Mouse (Mus musculus) embryonic facial prominence, embryonic 14.5 days (tissue): ENCODE data around the gene Pilra. TPM values are rescaled to one million over a fixed set of nuclear protein-coding genes. Genes with fewer than 3 reads are reported as not detected.

Source experiments
- ATAC-seq: fragments of 200-750 bp; cut with Nextera tagmentation; 2 replicates; pipeline ENCODE4 v1.8.0; 2017; ENCODE audit warnings: low read depth, moderate number of reproducible peaks, moderate TSS enrichment
- DNase-seq: peaks from one replicate; pipeline ENCODE4 v3.0.0-alpha.2; 2015; ENCODE audit warnings: low spot score
- H3K27ac ChIP-seq: fragments of 300-500 bp; sonication (generic); replicated peaks from 2 replicates; pipeline ENCODE4 v1.5.1; 2014; ENCODE audit warnings: low read depth, mild to moderate bottlenecking, low read length, moderate library complexity
- H3K27me3 ChIP-seq: fragments of 300-500 bp; sonication (generic); replicated peaks from 2 replicates; pipeline ENCODE4 v1.6.1; 2014; ENCODE audit warnings: low read length; ENCODE audit not compliant: control insufficient read depth, insufficient read depth
- H3K36me3 ChIP-seq: fragments of 300-500 bp; sonication (generic); 2 replicates; pipeline ENCODE4 v1.6.1; 2014; ENCODE audit warnings: low read length, mixed read lengths; ENCODE audit not compliant: control insufficient read depth, insufficient read depth
- H3K4me1 ChIP-seq: fragments of 300-500 bp; sonication (generic); 2 replicates; pipeline ENCODE4 v1.6.1; 2014; ENCODE audit warnings: antibody characterized with exemption, low read length; ENCODE audit not compliant: control insufficient read depth, insufficient read depth
- H3K4me2 ChIP-seq: fragments of 300-500 bp; sonication (generic); 2 replicates; pipeline ENCODE4 v1.6.1; 2014; ENCODE audit warnings: low read depth, mild to moderate bottlenecking, low read length, moderate library complexity, mixed read lengths
- H3K4me3 ChIP-seq: fragments of 300-500 bp; sonication (generic); 2 replicates; pipeline ENCODE4 v1.5.1; 2014; ENCODE audit warnings: low read depth, mild to moderate bottlenecking, low read length
- H3K9ac ChIP-seq: fragments of 300-500 bp; sonication (generic); 2 replicates; pipeline ENCODE4 v1.6.1; 2014; ENCODE audit warnings: low read depth, mild to moderate bottlenecking, low read length, moderate library complexity, mixed read lengths
- H3K9me3 ChIP-seq: fragments of 300-500 bp; sonication (generic); 2 replicates; pipeline ENCODE4 v1.6.1; 2016; ENCODE audit warnings: low read length; ENCODE audit not compliant: control insufficient read depth
- WGBS: fragments of 180-500 bp; shearing (Covaris S2); extraction: QIAGEN DNeasy Blood & Tissue Kit; methylation state at CpG from one replicate; pipeline ENCODE4 v1.1.7; 2014; 5-methylcytosine and 5-hydroxymethylcytosine counted together
- polyA plus RNA-seq: library from polyadenylated mRNA; unstranded; fragments of >200 nt; fragmentation: Nextera tagmentation; extraction: Ambion mirVana; gene quantifications from 2 replicates; pipeline ENCODE4 v1.2.1, GENCODE M21; 2014

The Pilra gene
- polyA plus RNA-seq, 1 experiment from 2014 or later, result 0.78 TPM

DNA sequence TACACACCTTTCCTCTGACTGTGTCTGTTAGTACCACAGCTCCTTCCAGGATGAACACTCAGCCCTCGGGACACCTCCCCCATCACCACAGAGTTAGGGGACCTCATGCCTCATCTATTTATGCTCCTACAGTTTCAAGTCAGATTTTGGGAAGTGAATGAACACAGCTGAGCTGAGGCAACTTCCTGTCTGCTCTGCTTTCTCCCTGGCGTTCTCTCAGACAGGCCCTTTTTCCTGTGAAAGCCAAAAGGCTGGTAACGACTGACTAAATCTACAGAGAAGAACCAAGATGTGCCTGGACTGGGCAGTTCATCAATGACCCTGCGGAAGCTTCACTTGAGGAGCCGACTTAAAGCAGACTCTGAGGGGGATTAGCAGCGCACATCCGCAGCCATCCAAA is 5.8 kb downstream of the Pilra start:
- H3K4me1 ChIP-seq, result no peaks in the 10 kb centered on the region
- 79% methylated on average over 7 of the region's 7 CpGs for WGBS
- no peaks in the 10 kb centered on the region for H3K27me3 ChIP-seq
- no peaks in the 10 kb centered on the region for H3K36me3 ChIP-seq
- H3K4me2 ChIP-seq, result no peak overlapping the region
- H3K4me3 ChIP-seq, result no peak overlapping the region
- no peak overlapping the region for H3K27ac ChIP-seq
- ATAC-seq (no peak), DNase-seq (no peak)
- H3K9ac ChIP-seq, result no peak overlapping the region
- H3K9me3 ChIP-seq, result no peaks in the 10 kb centered on the region

DNA sequence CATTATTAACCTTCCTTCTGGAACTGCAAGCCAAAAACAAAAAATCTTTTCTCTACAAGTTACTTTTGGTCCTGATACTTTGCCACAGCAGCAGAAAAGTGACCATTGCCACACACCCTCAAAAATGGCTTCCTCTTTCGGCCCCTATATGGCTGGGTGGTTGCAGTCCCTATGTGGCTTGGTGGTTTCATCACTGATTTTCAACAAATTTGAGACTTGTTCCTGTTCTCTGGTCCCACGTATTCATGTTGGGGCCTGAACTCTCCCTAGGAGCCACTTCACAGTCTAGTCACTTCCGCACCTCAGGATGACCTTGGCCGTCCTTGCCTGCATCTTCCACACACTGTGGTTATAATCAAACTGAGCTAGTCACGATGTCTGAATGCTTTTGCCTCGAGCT is 7.4 kb downstream of the Pilra start:
- WGBS, result 85% methylated on average over 6 of the region's 6 CpGs
- H3K27ac ChIP-seq, result no peak overlapping the region
- no peaks in the 10 kb centered on the region for H3K4me1 ChIP-seq
- no peaks in the 10 kb centered on the region for H3K27me3 ChIP-seq
- no peaks in the 10 kb centered on the region for H3K9me3 ChIP-seq
- H3K4me3 ChIP-seq, result no peak overlapping the region
- ATAC-seq (no peak), DNase-seq (no peak)
- H3K4me2 ChIP-seq, result no peak overlapping the region
- H3K36me3 ChIP-seq, result no peaks in the 10 kb centered on the region
- no peak overlapping the region for H3K9ac ChIP-seq

GRCm38 (mm10) chr5:137826421-137826820 is 9.7 kb downstream of the Pilra start:
- Histone ChIP-seq H3K9me3 (no peaks in the 10 kb centered on the region), H3K27ac (no peak overlapping the region), H3K4me3 (no peak overlapping the region), H3K36me3 (no peaks in the 10 kb centered on the region), H3K4me1 (no peaks in the 10 kb centered on the region), H3K27me3 (no peaks in the 10 kb centered on the region), H3K4me2 (no peak overlapping the region), H3K9ac (no peak overlapping the region)
- ATAC-seq (no peak), DNase-seq (no peak)
- 59% methylated on average over 7 of the region's 7 CpGs for WGBS

DNA sequence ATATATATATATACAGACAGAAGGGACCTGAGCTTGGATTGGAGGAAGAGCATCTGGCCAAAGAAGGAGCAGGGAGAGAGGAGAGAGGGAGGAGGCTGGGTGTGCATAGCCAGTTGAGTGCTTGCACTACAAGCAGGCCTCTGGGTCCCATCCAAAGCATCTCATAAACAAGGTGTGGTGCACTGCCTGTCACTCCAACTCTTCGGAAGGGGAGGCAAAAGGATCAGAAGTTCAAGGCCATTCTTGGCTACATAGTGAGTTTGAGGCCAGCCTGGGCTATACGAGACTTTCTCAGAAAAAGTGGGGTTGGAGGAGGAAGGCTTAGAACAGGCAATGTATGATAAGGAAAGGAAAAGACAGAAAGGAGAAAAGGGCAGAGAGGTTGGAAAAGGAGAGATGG is 10.1 kb downstream of the Pilra start:
- no peaks in the 10 kb centered on the region for H3K4me1 ChIP-seq
- no peak overlapping the region for H3K4me3 ChIP-seq
- H3K9me3 ChIP-seq, result no peaks in the 10 kb centered on the region
- no peaks in the 10 kb centered on the region for H3K27me3 ChIP-seq
- H3K27ac ChIP-seq, result no peak overlapping the region
- ATAC-seq (no peak), DNase-seq (no peak)
- WGBS, result 90% methylated on average over 2 of the region's 2 CpGs
- no peaks in the 10 kb centered on the region for H3K36me3 ChIP-seq
- no peak overlapping the region for H3K4me2 ChIP-seq
- H3K9ac ChIP-seq, result no peak overlapping the region

GRCm38 (mm10) chr5:137825030-137825429 is 11.1 kb downstream of the Pilra start:
- ATAC-seq (no peak), DNase-seq (no peak)
- Histone ChIP-seq H3K9me3 (no peaks in the 10 kb centered on the region), H3K4me1 (no peaks in the 10 kb centered on the region), H3K9ac (no peak overlapping the region), H3K27ac (no peak overlapping the region), H3K4me2 (no peak overlapping the region), H3K36me3 (no peaks in the 10 kb centered on the region), H3K27me3 (no peaks in the 10 kb centered on the region), H3K4me3 (no peak overlapping the region)
- WGBS, result 88% methylated on average over 3 of the region's 3 CpGs

- H3K36me3 ChIP-seq, result no peaks in the 10 kb centered on the region
- no peak overlapping the region for H3K4me3 ChIP-seq
- H3K4me2 ChIP-seq, result no peak overlapping the region
- no peaks in the 10 kb centered on the region for H3K4me1 ChIP-seq
- ATAC-seq, result no peak
- no peak overlapping the region for H3K9ac ChIP-seq
- 89% methylated on average over 6 of the region's 6 CpGs for WGBS
- no peak for DNase-seq
- H3K9me3 ChIP-seq, result no peaks in the 10 kb centered on the region
- no peaks in the 10 kb centered on the region for H3K27me3 ChIP-seq
- H3K27ac ChIP-seq, result no peak overlapping the region
These were observed 12.5 kb downstream of the Pilra start for GRCm38 (mm10) chr5:137823455-137824045.

DNA sequence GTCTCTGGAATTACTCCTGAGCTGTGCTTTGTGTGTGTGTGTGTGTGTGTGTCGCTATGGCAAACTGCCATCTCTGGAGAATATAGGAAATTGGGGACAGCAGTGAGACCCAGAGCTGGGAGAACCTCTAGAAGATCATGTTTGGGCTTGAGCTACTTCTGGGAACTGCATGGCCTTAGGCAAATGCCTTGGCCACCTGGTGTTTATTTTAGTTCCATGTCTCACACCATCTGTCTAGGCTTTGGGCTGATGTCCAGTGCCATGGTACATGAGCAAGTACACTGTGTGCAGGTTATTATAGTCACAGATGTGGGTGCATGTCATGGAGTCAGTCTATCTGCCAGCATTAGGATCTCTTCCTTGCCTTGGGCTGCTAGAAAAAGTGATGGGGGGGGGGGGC is 13.5 kb downstream of the Pilra start:
- Histone ChIP-seq H3K36me3 (no peaks in the 10 kb centered on the region), H3K27me3 (no peaks in the 10 kb centered on the region), H3K9ac (no peak overlapping the region), H3K4me1 (no peaks in the 10 kb centered on the region), H3K27ac (no peak overlapping the region), H3K9me3 (no peaks in the 10 kb centered on the region), H3K4me3 (no peak overlapping the region), H3K4me2 (no peak overlapping the region)
- 70% methylated on average over 1 of the region's 1 CpGs for WGBS
- DNase-seq (no peak), ATAC-seq (no peak)

DNA sequence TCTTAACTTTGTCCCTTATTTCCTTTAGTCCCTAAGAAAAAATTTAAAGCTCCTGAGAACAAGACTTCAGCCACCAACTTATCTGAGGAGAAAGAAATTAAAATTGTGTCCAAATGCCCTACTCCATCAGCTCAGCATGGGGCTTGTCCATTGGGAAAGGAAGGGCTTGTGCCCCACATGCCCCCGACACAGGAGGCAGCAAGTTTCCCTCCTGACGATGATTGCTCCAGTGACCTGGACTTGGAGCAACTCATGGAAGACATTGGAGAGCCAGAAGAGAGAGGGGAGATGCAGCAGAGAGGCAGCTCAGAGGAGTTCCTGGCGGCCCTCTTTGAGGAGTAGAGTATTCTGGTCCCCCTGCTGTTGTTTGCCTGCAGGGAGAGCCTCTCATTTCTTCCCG is 14.0 kb downstream of the Pilra start:
- Histone ChIP-seq H3K9me3 (no peaks in the 10 kb centered on the region), H3K27me3 (no peaks in the 10 kb centered on the region), H3K27ac (no peak overlapping the region), H3K9ac (no peak overlapping the region), H3K4me1 (no peaks in the 10 kb centered on the region), H3K36me3 (no peaks in the 10 kb centered on the region), H3K4me3 (no peak overlapping the region), H3K4me2 (no peak overlapping the region)
- DNase-seq (no peak), ATAC-seq (no peak)
- 74% methylated on average over 4 of the region's 4 CpGs for WGBS

GRCm38 (mm10) chr5:137817466-137818222 is 18.4 kb downstream of the Pilra start:
- Histone ChIP-seq H3K9me3 (no peaks in the 10 kb centered on the region), H3K4me1 (no peaks in the 10 kb centered on the region), H3K4me3 (no peak overlapping the region), H3K27me3 (no peaks in the 10 kb centered on the region), H3K9ac (no peak overlapping the region), H3K36me3 (no peaks in the 10 kb centered on the region), H3K27ac (no peak overlapping the region), H3K4me2 (no peak overlapping the region)
- ATAC-seq (no peak), DNase-seq (peak; percentile 8)
- WGBS, result 72% methylated on average over 4 of the region's 4 CpGs
